Mouse (Mus musculus): ENCODE measurements around the gene Svep1. TPM values are rescaled to one million over a fixed set of nuclear protein-coding genes. Genes with fewer than 3 reads are reported as not detected.
A peak's percentile ranks its signal among the peaks of the same experiment; 100 is the strongest.

Svep1 gene
- total and polyA plus RNA-seq, 3 experiments = not detected

GRCm38 (mm10) chr4:58079631-58080030, 127.0 kb downstream of the Svep1 start:
- H3K27ac ChIP-seq (ENCODE audit: control insufficient read depth, low read depth, low read length) = no peak overlapping the region
- DNase-seq (ENCODE audit: low read depth, low spot score) = peak; percentile 70
- no peaks in the 10 kb centered on the region for H3K9me3 ChIP-seq (replicated peaks; ENCODE audit: insufficient read depth, low read length)
- no peaks in the 10 kb centered on the region for H3K79me2 ChIP-seq (ENCODE audit: control insufficient read depth, insufficient read depth, low read length, poor library complexity)
- TF ChIP-seq MXI1 (IDR thresholded peaks at IDR 0.05; ENCODE audit: low read depth, low read length) = no peak
- no peak for TF ChIP-seq USF1 (IDR thresholded peaks at IDR 0.05; ENCODE audit: low read depth, low read length)
- TF ChIP-seq CTCF (IDR thresholded peaks at IDR 0.05 in 2 of 3, conservative IDR thresholded peaks at IDR 0.05 in 1 of 3; ENCODE audit: control insufficient read depth in 1 of 3, insufficient read depth in 1 of 3, low read depth in 2 of 3, low read length in 3 of 3, poor library complexity in 1 of 3, severe bottlenecking in 1 of 3) = peak; percentile 75 to 84 (median 77)
- no peak for TF ChIP-seq USF2 (IDR thresholded peaks at IDR 0.05; ENCODE audit: borderline replicate concordance in 1 of 2, insufficient read depth in 1 of 2, low read depth in 1 of 2, low read length in 2 of 2)
- peak; percentile 80 for TF ChIP-seq SMC3 (IDR thresholded peaks at IDR 0.05; ENCODE audit: low read depth, low read length)
- TF ChIP-seq BHLHE40 (IDR thresholded peaks at IDR 0.05; ENCODE audit: borderline replicate concordance, low read depth, low read length) = no peak
- TF ChIP-seq KAT2A (conservative IDR thresholded peaks at IDR 0.05; ENCODE audit: low read depth, low read length) = no peak
- TF ChIP-seq POLR2AphosphoS2 (IDR thresholded peaks at IDR 0.05; ENCODE audit: low read length) = no peak
- 0 out of 2 replicates have a peak, but pooled peaks have one; percentile 35 for TF ChIP-seq MAX (IDR thresholded peaks at IDR 0.05; ENCODE audit: low read length)
- TF ChIP-seq RCOR1 (IDR thresholded peaks at IDR 0.05; ENCODE audit: low read depth, low read length) = no peak
- TF ChIP-seq TBP (IDR thresholded peaks at IDR 0.05; ENCODE audit: low read depth, low read length) = no peak
- no peak for TF ChIP-seq ZNF384 (IDR thresholded peaks at IDR 0.05; ENCODE audit: low read depth, low read length)
- TF ChIP-seq MEF2A (IDR thresholded peaks at IDR 0.05; ENCODE audit: extremely low read depth, insufficient replicate concordance, low read depth, low read length, poor library complexity, severe bottlenecking) = no peak
- no peak for TF ChIP-seq ZKSCAN1 (IDR thresholded peaks at IDR 0.05; ENCODE audit: low read depth, low read length)
- no peak for TF ChIP-seq POLR2A (IDR thresholded peaks at IDR 0.05; ENCODE audit: control insufficient read depth in 1 of 2, insufficient read depth in 1 of 2, low read depth in 1 of 2, low read length in 2 of 2, poor library complexity in 1 of 2)
- TF ChIP-seq NELFE (IDR thresholded peaks at IDR 0.05; ENCODE audit: low read depth, low read length) = no peak
- TF ChIP-seq CHD1 (IDR thresholded peaks at IDR 0.05; ENCODE audit: low read depth, low read length) = no peak
- TF ChIP-seq MAFK (IDR thresholded peaks at IDR 0.05; ENCODE audit: borderline replicate concordance, low read depth, low read length) = no peak
- peak; percentile 58 for TF ChIP-seq ZC3H11A (IDR thresholded peaks at IDR 0.05; ENCODE audit: low read depth, low read length)
- TF ChIP-seq RAD21 (IDR thresholded peaks at IDR 0.05; ENCODE audit: low read depth, low read length) = peak; percentile 68
- no peak for TF ChIP-seq JUND (IDR thresholded peaks at IDR 0.05; ENCODE audit: low read depth, low read length)
- TF ChIP-seq GATA1 (IDR thresholded peaks at IDR 0.05; ENCODE audit: low read depth, low read length) = 0 out of 2 replicates have a peak, but pooled peaks have one; percentile 6
- H3K4me3 ChIP-seq (ENCODE audit: control insufficient read depth in 1 of 2, insufficient read depth in 1 of 2, low read depth in 2 of 2, low read length in 2 of 2) = no peak overlapping the region
- H3K9ac ChIP-seq (ENCODE audit: control insufficient read depth, low read depth, low read length, poor library complexity, severe bottlenecking) = no peak overlapping the region
- no peaks in the 10 kb centered on the region for H3K4me1 ChIP-seq (ENCODE audit: control insufficient read depth in 1 of 2, insufficient read depth in 2 of 2, low read length in 2 of 2)
- no peaks in the 10 kb centered on the region for H3K36me3 ChIP-seq (ENCODE audit: control insufficient read depth in 1 of 2, insufficient read depth in 2 of 2, low read length in 2 of 2)
- no peaks in the 10 kb centered on the region; a peak in 1 of 4 replicates for H3K27me3 ChIP-seq (ENCODE audit: control insufficient read depth in 1 of 2, insufficient read depth in 2 of 2, low read length in 2 of 2)

GRCm38 (mm10) chr4:58077950-58078349, 128.7 kb downstream of the Svep1 start:
- Histone ChIP-seq H3K27ac (ENCODE audit: control insufficient read depth, low read depth, low read length) (no peak overlapping the region), H3K4me1 (ENCODE audit: control insufficient read depth in 1 of 2, insufficient read depth in 2 of 2, low read length in 2 of 2) (no peaks in the 10 kb centered on the region), H3K79me2 (ENCODE audit: control insufficient read depth, insufficient read depth, low read length, poor library complexity) (no peaks in the 10 kb centered on the region), H3K27me3 (ENCODE audit: control insufficient read depth in 1 of 2, insufficient read depth in 2 of 2, low read length in 2 of 2) (no peaks in the 10 kb centered on the region; a peak in 1 of 4 replicates), H3K9ac (ENCODE audit: control insufficient read depth, low read depth, low read length, poor library complexity, severe bottlenecking) (no peak overlapping the region), H3K36me3 (ENCODE audit: control insufficient read depth in 1 of 2, insufficient read depth in 2 of 2, low read length in 2 of 2) (no peaks in the 10 kb centered on the region), H3K4me3 (ENCODE audit: control insufficient read depth in 1 of 2, insufficient read depth in 1 of 2, low read depth in 2 of 2, low read length in 2 of 2) (no peak overlapping the region), H3K9me3 (replicated peaks; ENCODE audit: insufficient read depth, low read length) (no peaks in the 10 kb centered on the region)
- DNase-seq (ENCODE audit: low read depth, low spot score) = no peak
- TF ChIP-seq ZMIZ1 (IDR thresholded peaks at IDR 0.05; ENCODE audit: low read depth, low read length) = no peak
- TF ChIP-seq MAX (IDR thresholded peaks at IDR 0.05; ENCODE audit: low read length) = no peak
- TF ChIP-seq ELF1 (IDR thresholded peaks at IDR 0.05; ENCODE audit: low read depth, low read length) = no peak
- TF ChIP-seq E2F4 (IDR thresholded peaks at IDR 0.05; ENCODE audit: borderline replicate concordance, low read depth, low read length) = no peak
- no peak for TF ChIP-seq HCFC1 (IDR thresholded peaks at IDR 0.05; ENCODE audit: low read depth, low read length)
- TF ChIP-seq USF2 (IDR thresholded peaks at IDR 0.05; ENCODE audit: borderline replicate concordance in 1 of 2, insufficient read depth in 1 of 2, low read depth in 1 of 2, low read length in 2 of 2) = no peak
- TF ChIP-seq BHLHE40 (IDR thresholded peaks at IDR 0.05; ENCODE audit: borderline replicate concordance, low read depth, low read length) = no peak
- no peak for TF ChIP-seq POLR2A (IDR thresholded peaks at IDR 0.05; ENCODE audit: control insufficient read depth in 1 of 2, insufficient read depth in 1 of 2, low read depth in 1 of 2, low read length in 2 of 2, poor library complexity in 1 of 2)
- TF ChIP-seq GATA1 (IDR thresholded peaks at IDR 0.05; ENCODE audit: low read depth, low read length) = no peak
- no peak for TF ChIP-seq NELFE (IDR thresholded peaks at IDR 0.05; ENCODE audit: low read depth, low read length)
- TF ChIP-seq TCF12 (IDR thresholded peaks at IDR 0.05; ENCODE audit: low read depth, low read length) = no peak
- TF ChIP-seq CTCF (IDR thresholded peaks at IDR 0.05 in 2 of 3, conservative IDR thresholded peaks at IDR 0.05 in 1 of 3; ENCODE audit: control insufficient read depth in 1 of 3, insufficient read depth in 1 of 3, low read depth in 2 of 3, low read length in 3 of 3, poor library complexity in 1 of 3, severe bottlenecking in 1 of 3) = no peak
- TF ChIP-seq MAZ (IDR thresholded peaks at IDR 0.05; ENCODE audit: low read depth, low read length) = no peak
- no peak for TF ChIP-seq NRF1 (IDR thresholded peaks at IDR 0.05; ENCODE audit: insufficient read depth, low read depth, low read length, poor library complexity, severe bottlenecking)
- TF ChIP-seq MYC (IDR thresholded peaks at IDR 0.05; ENCODE audit: low read depth, low read length) = no peak

All from MEL (cell line).